Mouse (Mus musculus) spleen, postnatal 14 days (tissue): ENCODE results near the gene Scamp3.

Experiments
- DNase-seq, 2 experiments: peaks; one replicate each; pipeline ENCODE4 v3.0.0; 2021 to 2022; ENCODE audit warnings: low spot score in 2 of 2

Scamp3 gene

DNA sequence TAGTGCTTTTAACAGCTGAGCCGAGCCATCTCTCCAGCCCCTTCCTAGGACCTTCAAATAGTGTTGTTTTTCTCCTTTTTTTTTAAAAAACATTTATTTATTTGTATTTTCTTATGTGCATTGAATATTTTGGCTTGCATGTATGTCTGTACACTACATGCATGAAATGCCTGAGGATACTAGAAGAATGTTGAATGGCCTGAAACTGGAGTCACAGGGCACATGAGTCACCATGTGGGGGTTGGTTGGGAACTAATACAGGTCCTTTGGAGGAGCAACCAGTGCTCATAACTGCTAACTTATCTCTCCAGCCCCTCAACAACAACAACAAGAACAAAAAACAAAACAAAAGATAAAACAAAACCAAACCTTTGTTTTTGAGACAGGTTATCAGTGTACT lies 14.2 kb upstream of the Scamp3 start:
- no peak for DNase-seq

DNA sequence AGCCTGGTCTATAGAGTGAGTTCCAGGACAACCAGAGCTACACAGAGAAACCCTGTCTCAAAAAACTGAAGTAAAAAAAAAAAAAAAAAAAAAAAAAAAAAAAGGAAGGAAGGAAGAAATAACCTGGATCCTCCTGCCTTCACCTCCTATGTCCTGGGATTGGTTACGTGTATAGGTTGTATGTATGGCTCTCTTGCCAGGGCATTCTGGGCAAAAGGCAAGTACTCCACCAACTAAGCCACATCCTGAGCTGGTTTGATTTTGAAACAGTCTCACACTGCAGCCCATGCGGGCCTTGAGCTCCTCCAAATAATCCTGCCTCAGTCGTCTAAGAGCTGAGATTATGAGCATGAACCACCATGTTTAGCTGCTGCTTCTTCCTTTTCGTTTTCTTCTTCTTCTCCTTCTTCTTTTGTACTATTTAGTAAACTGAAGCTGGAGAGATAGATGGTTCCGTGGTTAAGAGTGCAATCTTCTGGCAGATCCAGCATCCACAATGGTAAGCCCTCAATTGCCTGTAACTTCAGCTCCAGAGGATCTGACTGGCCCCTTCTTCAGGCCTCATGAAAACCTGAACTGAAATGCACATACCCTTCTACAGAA lies 13.5 kb upstream of the Scamp3 start:
- DNase-seq = no peak

GRCm38 (mm10) chr3:89164506-89165267 lies 12.6 kb upstream of the Scamp3 start, which contains the start of gene Clk2:
TSS of gene Clk2 (plus strand) at chr3:89164795.
- peak; percentile 92 to 95 for DNase-seq

DNA sequence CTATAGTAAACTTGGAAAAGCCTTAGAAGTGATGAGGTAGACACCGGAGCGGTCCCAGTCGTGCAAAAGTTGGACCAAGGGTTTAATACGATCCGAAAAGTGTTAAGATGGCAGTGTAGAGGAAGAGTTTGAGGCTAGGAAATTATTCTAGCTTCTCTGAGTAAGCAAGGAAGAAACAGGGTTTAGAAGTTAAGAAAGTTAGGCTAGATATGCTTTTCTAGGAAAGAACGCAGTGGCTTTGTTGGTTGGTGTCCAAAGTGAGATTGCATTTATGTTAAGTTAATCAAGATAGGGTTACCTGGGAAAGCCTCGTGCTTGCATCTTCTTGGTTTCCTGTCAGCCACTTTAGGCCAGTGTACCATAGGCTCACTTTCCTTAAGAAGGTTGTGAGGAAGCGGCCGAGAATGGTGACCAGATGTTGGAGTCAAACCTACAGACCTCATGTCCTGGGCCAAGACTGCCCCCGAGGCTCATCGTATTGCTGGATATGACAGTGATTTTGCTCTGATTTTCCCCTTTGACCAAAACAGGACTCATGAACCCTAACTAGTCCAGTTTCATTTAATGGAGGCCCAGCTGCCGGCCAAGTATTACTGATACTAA lies 11.9 kb upstream of the Scamp3 start:
- no peak for DNase-seq

- DNase-seq = no peak
These were observed 10.3 kb upstream of the Scamp3 start for GRCm38 (mm10) chr3:89166945-89167344.

DNA sequence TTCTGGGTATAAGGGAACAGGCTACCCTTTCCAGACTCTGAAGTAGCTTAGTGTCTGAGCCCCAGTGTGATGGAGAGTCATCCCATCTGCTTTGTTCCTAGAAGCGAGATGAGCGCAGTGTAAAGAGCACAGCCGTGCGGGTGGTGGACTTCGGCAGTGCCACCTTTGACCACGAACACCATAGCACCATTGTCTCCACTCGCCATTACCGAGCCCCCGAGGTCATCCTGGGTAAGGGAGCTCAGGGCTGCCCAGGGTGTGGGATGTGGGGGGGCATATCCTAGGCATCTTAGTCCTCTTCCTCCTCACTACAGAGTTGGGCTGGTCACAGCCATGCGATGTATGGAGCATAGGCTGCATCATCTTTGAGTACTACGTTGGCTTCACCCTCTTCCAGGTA lies 2.4 kb upstream of the Scamp3 start:
- no peak for DNase-seq

- DNase-seq = no peak
These were observed 1.7 kb upstream of the Scamp3 start for GRCm38 (mm10) chr3:89175544-89175943.

DNA sequence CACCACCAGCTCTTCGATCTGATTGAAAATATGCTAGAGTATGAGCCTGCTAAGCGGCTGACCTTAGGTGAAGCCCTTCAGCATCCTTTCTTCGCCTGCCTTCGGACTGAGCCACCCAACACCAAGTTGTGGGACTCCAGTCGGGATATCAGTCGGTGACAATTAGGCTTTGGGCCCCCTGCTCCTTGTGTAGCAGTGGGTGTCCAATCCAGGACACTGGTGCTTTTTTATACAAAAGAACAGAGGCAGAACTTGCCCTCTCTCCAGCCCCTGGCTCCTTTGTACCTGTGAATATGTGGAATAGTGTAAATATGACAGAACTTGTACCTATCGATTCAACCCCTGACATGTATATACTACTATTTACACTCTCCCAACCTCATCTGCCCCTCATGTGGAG lies 852 bp upstream of the Scamp3 start:
- DNase-seq = no peak

- DNase-seq = no peak
These were observed 773 bp downstream of the Scamp3 start for GRCm38 (mm10) chr3:89178107-89178385.

DNA sequence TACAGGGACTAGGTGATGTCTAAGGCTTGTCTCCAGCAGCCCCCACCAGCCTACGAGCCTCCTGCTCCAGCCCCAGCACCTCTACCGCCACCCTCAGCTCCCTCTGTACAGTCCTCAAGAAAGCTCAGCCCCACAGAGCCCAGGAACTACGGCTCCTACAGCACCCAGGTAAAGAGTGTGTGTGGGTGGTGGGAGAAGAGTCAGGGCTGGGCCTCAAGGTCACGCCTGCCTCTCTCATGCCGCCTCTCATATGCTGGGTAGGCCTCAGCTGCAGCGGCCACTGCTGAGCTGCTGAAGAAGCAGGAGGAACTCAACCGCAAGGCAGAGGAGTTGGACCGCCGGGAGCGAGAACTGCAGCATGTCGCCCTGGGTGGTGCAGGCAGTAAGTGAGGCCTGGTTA lies 1.8 kb downstream of the Scamp3 start:
- no peak for DNase-seq

DNA sequence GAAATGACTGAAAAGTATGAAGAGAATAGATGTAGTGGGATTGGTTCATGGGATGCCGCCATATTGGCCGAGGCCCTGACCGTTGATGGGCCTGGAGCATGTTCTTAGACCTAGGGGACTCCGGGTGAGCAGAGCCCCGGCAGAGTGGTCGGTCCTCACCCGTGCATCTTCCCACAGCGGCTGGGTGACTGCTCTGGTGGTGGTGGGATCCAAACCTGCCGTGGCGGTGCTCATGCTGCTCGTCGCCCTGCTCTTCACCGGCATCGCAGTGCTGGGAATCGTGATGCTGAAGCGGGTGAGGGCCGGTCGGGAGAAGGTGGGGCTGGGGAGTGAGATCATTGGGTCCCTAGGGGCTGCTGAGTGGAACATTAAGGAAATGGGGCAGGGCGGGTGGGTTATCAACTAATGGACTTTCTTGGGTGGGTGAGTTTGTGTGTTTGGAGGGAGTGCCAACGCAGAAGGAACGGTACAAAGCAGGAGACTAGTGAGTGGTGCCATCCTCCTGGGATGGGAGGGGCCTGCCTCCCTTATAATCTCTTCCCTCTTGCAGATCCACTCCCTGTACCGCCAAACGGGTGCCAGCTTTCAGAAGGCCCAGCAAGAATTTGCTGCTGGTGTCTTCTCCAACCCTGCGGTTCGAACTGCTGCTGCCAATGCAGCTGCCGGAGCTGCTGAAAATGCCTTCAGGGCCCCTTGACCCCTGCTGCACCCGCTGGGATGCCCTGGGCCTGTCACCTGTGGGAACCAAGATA lies 4.7 kb downstream of the Scamp3 start:
- no peak for DNase-seq

- no peak for DNase-seq
These were observed 5.3 kb downstream of the Scamp3 start for GRCm38 (mm10) chr3:89182531-89183057.

GRCm38 (mm10) chr3:89183058-89183958 lies 6.0 kb downstream of the Scamp3 start, which contains the start of gene Fam189b:
TSS of gene Fam189b (plus strand) at chr3:89183143.
- DNase-seq = peak in 1 of 2 experiments; percentile 43

GRCm38 (mm10) chr3:89183959-89184315 lies 6.7 kb downstream of the Scamp3 start:
- no peak for DNase-seq

DNA sequence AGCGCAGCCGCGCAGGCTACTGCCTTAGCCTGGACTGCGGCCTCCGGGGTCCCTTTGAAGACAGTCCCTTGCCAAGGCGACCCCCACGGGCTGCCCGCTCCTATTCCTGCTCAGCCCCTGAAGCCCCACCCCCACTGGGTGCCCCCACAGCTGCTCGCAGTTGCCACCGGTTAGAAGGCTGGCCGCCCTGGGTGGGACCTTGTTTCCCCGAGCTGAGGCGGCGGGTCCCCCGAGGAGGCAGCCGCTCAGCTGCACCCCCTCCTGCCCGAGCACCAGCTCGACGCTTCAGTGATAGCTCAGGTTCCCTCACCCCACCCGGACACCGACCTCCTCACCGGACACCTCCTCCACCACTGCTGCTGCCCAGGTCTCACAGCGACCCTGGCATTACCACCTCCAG lies 9.9 kb downstream of the Scamp3 start:
- no peak for DNase-seq

DNA sequence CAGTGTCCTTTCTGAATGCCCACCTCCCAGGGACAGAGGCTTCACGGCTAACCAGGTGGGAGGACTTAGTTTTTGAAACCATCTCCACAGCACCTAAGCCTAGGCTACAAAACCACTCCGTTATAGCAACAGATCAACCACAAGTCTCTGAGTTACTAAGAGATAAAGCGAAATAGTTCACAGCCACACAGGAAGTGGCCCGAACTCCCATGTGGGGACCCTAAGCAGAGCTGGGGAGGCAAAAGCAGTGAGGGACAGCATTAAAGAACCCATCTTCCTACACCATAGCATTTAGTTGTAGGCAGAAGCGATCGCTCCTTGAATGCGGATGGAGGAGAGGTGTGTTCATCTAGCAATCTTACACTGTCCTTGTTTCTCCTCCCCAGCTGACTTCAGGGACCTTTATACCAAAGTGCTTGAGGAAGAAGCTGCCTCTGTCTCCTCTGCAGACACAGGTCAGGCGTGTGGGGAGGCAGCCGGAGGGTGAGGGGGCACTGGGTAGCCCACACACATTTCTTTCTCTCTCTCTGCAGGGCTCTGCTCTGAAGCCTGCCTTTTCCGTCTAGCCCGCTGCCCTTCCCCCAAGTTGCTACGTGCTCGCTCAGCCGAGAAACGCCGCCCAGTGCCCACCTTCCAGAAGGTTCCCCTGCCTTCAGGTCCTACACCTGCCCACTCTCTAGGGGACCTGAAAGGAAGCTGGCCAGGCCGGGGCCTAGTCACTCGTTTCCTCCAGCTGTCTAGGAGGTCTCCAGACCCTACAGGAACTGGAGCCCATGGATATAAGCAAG lies 10.6 kb downstream of the Scamp3 start:
- no peak for DNase-seq

DNA sequence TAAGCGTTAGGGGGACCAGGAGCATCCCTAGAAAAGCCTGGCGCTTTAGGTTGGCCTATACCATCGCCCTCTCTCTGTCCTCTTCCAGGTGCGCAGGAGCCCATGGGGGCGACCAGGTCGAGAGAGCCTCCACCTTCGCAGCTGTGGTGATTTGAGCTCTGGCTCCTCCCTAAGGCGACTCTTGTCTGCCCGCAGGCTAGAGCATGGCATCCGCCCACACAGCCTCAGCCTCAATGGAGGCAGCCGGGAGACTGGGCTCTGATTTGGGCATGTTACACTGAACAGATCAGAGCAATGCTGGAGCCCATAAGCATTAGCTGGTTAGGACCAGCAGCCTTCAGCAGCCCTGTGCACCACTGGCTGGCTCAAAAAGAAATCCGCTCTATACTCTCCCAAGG lies 11.2 kb downstream of the Scamp3 start:
- DNase-seq = no peak

DNA sequence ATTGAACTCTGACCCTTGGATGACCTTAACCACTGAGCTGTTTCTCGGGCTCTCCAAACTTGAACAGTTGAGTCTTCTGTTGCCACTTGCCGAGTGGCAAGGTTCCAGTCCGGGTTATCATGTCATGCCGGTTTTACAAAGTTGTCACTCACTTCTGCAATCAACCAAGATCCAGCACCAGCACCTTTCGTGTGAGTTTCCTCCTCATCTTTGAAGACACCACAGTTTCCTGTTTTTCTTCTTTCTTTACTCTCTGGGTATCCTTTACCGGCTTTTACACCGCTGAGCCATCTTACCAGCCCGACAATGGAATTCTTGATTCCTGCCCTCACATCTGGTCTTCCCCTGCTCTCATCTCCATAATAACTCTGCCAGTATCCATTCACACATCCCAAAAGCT lies 13.2 kb downstream of the Scamp3 start:
- DNase-seq = no peak

GRCm38 (mm10) chr3:89193351-89193750 lies 16.1 kb downstream of the Scamp3 start:
- no peak for DNase-seq

DNA sequence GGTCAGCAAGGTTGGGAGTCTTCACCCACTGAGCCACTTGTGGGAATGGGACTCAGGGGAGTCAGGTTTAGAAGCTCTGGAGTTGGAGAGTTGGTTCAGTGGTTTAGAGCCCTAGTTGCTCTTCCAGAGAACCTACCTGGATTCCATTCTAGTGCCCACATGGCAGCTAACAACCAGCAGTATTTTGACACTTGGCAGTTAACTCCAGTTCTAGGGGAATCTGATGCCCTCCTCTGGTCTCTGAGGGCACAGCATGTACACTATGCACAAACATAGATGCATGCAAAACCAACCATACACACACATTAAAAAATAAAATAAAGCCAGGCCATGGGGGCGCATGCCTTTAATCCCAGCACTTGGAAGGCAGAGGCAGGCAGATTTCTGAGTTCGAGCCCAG lies 16.6 kb downstream of the Scamp3 start:
- no peak for DNase-seq
